Comparison of ENCODE assay signal across 27 mouse cellular contexts in genomic region chr13:60569549-60569941, GRCm38 (mm10).
"Had no signal": no experiment of that assay in that cellular context is flagged by ENCODE, and none has a peak within 500 bp of the region (broad histone marks: within the 10 kb centered on the region; RNA-seq: fewer than 3 reads in every experiment).

No protein-coding gene starts in this region.

- H3K36me3 ChIP-seq: embryonic facial prominence, embryonic 10.5 days; embryonic facial prominence, embryonic 12.5 days; embryonic facial prominence, embryonic 13.5 days; embryonic facial prominence, embryonic 15.5 days; forebrain, embryonic 10.5 days; forebrain, embryonic 12.5 days; forebrain, embryonic 15.5 days had no signal

- H3K4me3 ChIP-seq: embryonic facial prominence, embryonic 10.5 days; embryonic facial prominence, embryonic 12.5 days; embryonic facial prominence, embryonic 13.5 days; embryonic facial prominence, embryonic 15.5 days; erythroblast, embryonic 14.5 days; forebrain, embryonic 10.5 days; forebrain, embryonic 12.5 days; forebrain, embryonic 15.5 days; gastrocnemius, adult 2 months; heart, adult 2 months had no signal

- H3K4me2 ChIP-seq: embryonic facial prominence, embryonic 12.5 days; embryonic facial prominence, embryonic 13.5 days; embryonic facial prominence, embryonic 15.5 days; forebrain, embryonic 12.5 days; forebrain, embryonic 15.5 days had no signal

- H3K4me1 ChIP-seq: embryonic facial prominence, embryonic 12.5 days; forebrain, embryonic 10.5 days; forebrain, embryonic 12.5 days; forebrain, embryonic 15.5 days had no signal

- H3K9ac ChIP-seq: embryonic facial prominence, embryonic 12.5 days; embryonic facial prominence, embryonic 13.5 days; embryonic facial prominence, embryonic 15.5 days; forebrain, embryonic 12.5 days; forebrain, embryonic 15.5 days; forebrain, postnatal 0 days had no signal

- ATAC-seq: forebrain, embryonic 14.5 days; forebrain, embryonic 15.5 days; forebrain, embryonic 16.5 days; forebrain, postnatal 0 days had no signal

- DNase-seq: cerebellum, adult 2 months; cerebellum, adult 8-10 months; cerebellum, adult 9-10 months; cerebellum, adult 9-11 months; cerebellum, postnatal 10 days; cerebellum, postnatal 14 days; cerebellum, postnatal 25 days; cerebellum, postnatal 36 days; embryo, embryonic 11 days; forebrain, postnatal 0 days; gastrocnemius, adult 2 months; gastrocnemius, postnatal 10 days; gastrocnemius, postnatal 14 days; gastrocnemius, postnatal 25 days; gastrocnemius, postnatal 36 days; heart, adult 18-20 months; heart, adult 2 months had no signal

- H3K9me3 ChIP-seq: embryonic facial prominence, embryonic 10.5 days; embryonic facial prominence, embryonic 12.5 days; embryonic facial prominence, embryonic 13.5 days; embryonic facial prominence, embryonic 15.5 days; forebrain, embryonic 10.5 days; forebrain, embryonic 12.5 days; forebrain, embryonic 15.5 days had no signal

- H3K27ac ChIP-seq: embryonic facial prominence, embryonic 10.5 days; embryonic facial prominence, embryonic 12.5 days; embryonic facial prominence, embryonic 13.5 days; embryonic facial prominence, embryonic 15.5 days; forebrain, embryonic 10.5 days; forebrain, embryonic 12.5 days; forebrain, embryonic 15.5 days; gastrocnemius, adult 2 months; heart, adult 2 months had no signal

- H3K27me3 ChIP-seq: embryonic facial prominence, embryonic 12.5 days; embryonic facial prominence, embryonic 13.5 days; embryonic facial prominence, embryonic 15.5 days; forebrain, embryonic 12.5 days; forebrain, embryonic 15.5 days had no signal
